Mouse (Mus musculus): ENCODE measurements around the gene Fam169b. TPM values are rescaled to one million over a fixed set of nuclear protein-coding genes. Genes with fewer than 3 reads are reported as not detected.
"Not testable (repeated sequence)": the region's sequence is repeated elsewhere in the genome, so short reads cannot be mapped to it uniquely, and the experiment has no call there.

Gene Fam169b
- polyA plus RNA-seq, 1 experiment = 1.1 TPM

DNA sequence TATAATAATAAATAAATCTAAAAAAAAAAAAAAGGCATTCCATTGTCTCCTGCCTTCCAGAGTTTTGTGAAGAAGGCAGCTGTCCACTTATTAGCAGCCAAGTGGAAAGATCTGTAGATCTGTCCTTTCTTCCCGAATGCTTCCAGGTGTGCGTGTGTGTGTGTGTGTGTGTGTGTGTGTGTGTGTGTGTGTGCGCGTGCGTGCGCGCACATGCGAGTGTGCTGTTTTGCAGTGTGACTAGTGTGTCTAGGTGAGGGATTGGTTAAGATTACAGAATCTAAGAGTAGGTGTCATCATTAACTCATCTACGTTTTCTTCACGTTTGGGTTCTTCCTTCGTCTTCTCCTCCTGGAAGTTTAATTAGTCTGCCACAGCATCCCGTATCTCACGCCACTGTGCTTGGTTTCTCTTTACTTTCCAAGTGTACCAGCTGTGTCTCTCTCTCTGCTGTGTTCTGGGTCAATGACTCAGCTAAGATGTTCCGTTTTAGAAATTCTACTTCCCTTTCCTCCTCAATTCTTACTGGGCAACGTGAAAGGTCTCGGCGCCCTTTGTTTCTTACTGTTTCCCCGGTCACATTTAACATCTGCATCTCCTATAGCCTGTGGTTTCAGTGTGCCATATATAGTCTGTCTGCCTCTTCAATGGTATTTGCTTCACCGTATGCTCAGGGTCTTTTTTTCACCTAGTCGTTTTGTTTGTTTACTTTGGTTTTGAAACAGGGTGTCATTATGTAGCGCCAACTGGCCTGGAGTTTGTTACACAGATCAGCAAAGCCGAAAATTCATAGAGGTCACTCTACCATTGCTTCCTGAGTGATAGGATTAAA, 8.9 kb downstream of the Fam169b start:
- no peak for TF ChIP-seq POLR2A (IDR thresholded peaks at IDR 0.05; ENCODE audit: low read depth, low read length)
- TF ChIP-seq CTCF (IDR thresholded peaks at IDR 0.05; ENCODE audit: borderline replicate concordance, insufficient read depth, low read length) = no peak
- Histone ChIP-seq H3K27ac (ENCODE audit: insufficient read depth, low read length) (no peak overlapping the region), H3K4me3 (ENCODE audit: insufficient read depth, low read length) (no peak overlapping the region), H3K4me1 (ENCODE audit: control insufficient read depth, insufficient read depth, low read length) (peaks cover 9% of the 10 kb centered on the region)

DNA sequence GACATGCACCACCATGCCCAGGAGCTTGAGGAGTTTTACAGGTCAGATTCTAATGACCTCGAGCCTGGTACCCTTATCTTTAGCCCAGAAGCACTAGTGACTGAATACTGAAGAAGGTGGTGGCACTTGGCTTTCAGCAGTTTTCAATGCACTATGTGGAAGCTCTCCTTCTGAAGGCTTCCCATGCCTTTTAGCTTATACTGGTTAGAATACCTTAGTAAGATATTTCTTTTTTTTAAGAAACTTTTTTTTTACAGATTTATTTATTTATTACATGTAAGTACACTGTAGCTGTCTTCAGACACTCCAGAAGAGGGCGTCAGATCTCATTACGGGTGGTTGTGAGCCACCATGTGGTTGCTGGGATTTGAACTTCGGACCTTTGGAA, 9.5 kb downstream of the Fam169b start:
- H3K4me3 ChIP-seq (ENCODE audit: insufficient read depth, low read length); H3K4me1 ChIP-seq (ENCODE audit: control insufficient read depth, insufficient read depth, low read length); H3K27ac ChIP-seq (ENCODE audit: insufficient read depth, low read length): not testable (repeated sequence)

DNA sequence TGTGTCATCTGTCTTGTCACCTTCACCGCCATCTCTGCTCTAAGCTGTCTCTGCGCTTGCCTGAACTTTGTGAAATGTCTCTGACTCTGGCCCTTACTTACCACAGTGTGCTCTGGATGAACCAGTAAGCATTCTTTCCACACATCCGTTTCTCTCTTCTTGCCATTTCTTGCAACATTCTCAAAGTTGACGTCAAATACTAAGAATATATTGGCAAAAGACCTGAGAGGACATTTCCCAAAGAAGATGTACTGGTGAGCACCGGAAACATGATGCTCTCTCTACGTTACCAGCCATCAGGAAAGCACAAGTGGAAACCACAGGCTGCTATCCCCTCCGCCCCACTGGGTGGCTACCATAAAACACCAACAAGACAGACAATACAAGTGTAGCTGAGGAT, 10.1 kb downstream of the Fam169b start:
- H3K4me1 ChIP-seq (ENCODE audit: control insufficient read depth, insufficient read depth, low read length) = peaks cover 6% of the 10 kb centered on the region
- H3K4me3 ChIP-seq (ENCODE audit: insufficient read depth, low read length) = no peak overlapping the region
- H3K27ac ChIP-seq (ENCODE audit: insufficient read depth, low read length) = no peak overlapping the region
- TF ChIP-seq CTCF (IDR thresholded peaks at IDR 0.05; ENCODE audit: borderline replicate concordance, insufficient read depth, low read length) = no peak
- TF ChIP-seq POLR2A (IDR thresholded peaks at IDR 0.05; ENCODE audit: low read depth, low read length) = no peak

DNA sequence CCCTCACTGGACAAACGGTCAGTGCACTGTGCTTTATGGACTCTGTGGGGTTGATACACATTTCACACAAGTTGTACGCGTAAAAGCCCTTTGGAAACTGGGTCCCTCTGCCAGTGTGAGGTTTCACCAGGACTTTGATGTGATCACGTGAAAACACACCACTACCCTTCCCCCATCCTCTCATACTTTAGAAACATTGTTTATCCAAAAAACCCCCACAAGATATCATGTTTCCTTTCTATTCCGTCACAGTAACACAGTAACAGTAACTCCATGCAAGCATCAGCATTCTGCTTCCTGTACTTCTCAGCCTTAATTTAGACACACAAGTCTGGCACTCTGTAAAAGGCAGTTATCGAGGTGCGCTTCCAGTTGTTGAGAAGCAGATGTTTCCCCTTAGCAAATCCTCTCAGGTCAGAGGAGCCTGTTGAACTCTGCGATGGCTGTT, 12.2 kb downstream of the Fam169b start:
- Histone ChIP-seq H3K4me1 (ENCODE audit: control insufficient read depth, insufficient read depth, low read length) (peaks cover 6% of the 10 kb centered on the region), H3K27ac (ENCODE audit: insufficient read depth, low read length) (peak overlapping the region; percentile 21), H3K4me3 (ENCODE audit: insufficient read depth, low read length) (no peak overlapping the region)
- TF ChIP-seq POLR2A (IDR thresholded peaks at IDR 0.05; ENCODE audit: low read depth, low read length) (no peak), CTCF (IDR thresholded peaks at IDR 0.05; ENCODE audit: borderline replicate concordance, insufficient read depth, low read length) (no peak)

GRCm38 (mm10) chr7:68286526-68287481, 13.2 kb downstream of the Fam169b start:
- TF ChIP-seq CTCF (IDR thresholded peaks at IDR 0.05; ENCODE audit: borderline replicate concordance, insufficient read depth, low read length) (no peak), POLR2A (IDR thresholded peaks at IDR 0.05; ENCODE audit: low read depth, low read length) (no peak)
- Histone ChIP-seq H3K4me3 (ENCODE audit: insufficient read depth, low read length) (no peak overlapping the region), H3K4me1 (ENCODE audit: control insufficient read depth, insufficient read depth, low read length) (peaks cover 6% of the 10 kb centered on the region), H3K27ac (ENCODE audit: insufficient read depth, low read length) (peak overlapping the region; percentile 21)

- TF ChIP-seq CTCF (IDR thresholded peaks at IDR 0.05; ENCODE audit: borderline replicate concordance, insufficient read depth, low read length) = no peak
- TF ChIP-seq POLR2A (IDR thresholded peaks at IDR 0.05; ENCODE audit: low read depth, low read length) = no peak
- peaks cover 6% of the 10 kb centered on the region for H3K4me1 ChIP-seq (ENCODE audit: control insufficient read depth, insufficient read depth, low read length)
- no peak overlapping the region for H3K4me3 ChIP-seq (ENCODE audit: insufficient read depth, low read length)
- no peak overlapping the region for H3K27ac ChIP-seq (ENCODE audit: insufficient read depth, low read length)
Measured at GRCm38 (mm10) chr7:68287582-68287981, 13.9 kb downstream of the Fam169b start.

DNA sequence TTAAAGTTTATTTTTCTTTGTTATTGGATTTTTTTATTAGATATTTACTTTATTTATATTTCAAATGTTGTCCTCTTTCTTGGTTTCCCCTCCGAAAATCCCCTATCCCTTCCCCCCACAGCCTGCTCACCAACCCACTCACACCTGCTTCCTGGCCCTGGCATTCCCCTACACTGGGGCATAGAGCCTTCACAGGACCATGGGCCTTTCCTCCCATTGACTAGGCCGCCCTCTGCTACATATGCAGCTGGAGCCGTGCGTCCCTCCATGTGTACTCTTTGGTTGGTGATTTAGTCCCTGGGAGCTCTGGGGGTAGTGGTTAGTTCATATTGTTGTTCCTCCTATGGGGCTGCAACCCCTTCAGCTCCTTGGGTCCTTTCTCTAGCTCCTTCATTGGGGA, 14.4 kb downstream of the Fam169b start:
- H3K4me1 ChIP-seq (ENCODE audit: control insufficient read depth, insufficient read depth, low read length); H3K27ac ChIP-seq (ENCODE audit: insufficient read depth, low read length); H3K4me3 ChIP-seq (ENCODE audit: insufficient read depth, low read length): not testable (repeated sequence)

- peaks cover 10% of the 10 kb centered on the region for H3K4me1 ChIP-seq (ENCODE audit: control insufficient read depth, insufficient read depth, low read length)
- H3K27ac ChIP-seq (ENCODE audit: insufficient read depth, low read length) = no peak overlapping the region
- TF ChIP-seq CTCF (IDR thresholded peaks at IDR 0.05; ENCODE audit: borderline replicate concordance, insufficient read depth, low read length) = no peak
- TF ChIP-seq POLR2A (IDR thresholded peaks at IDR 0.05; ENCODE audit: low read depth, low read length) = no peak
- no peak overlapping the region for H3K4me3 ChIP-seq (ENCODE audit: insufficient read depth, low read length)
Measured at GRCm38 (mm10) chr7:68289081-68289480, 15.4 kb downstream of the Fam169b start.

GRCm38 (mm10) chr7:68291603-68292002, 18.0 kb downstream of the Fam169b start:
- H3K27ac ChIP-seq (ENCODE audit: insufficient read depth, low read length) = no peak overlapping the region
- TF ChIP-seq CTCF (IDR thresholded peaks at IDR 0.05; ENCODE audit: borderline replicate concordance, insufficient read depth, low read length) (no peak), POLR2A (IDR thresholded peaks at IDR 0.05; ENCODE audit: low read depth, low read length) (no peak)
- H3K4me1 ChIP-seq (ENCODE audit: control insufficient read depth, insufficient read depth, low read length) = peaks cover 4% of the 10 kb centered on the region; the same call in 1 of the 2 replicates
- no peak overlapping the region for H3K4me3 ChIP-seq (ENCODE audit: insufficient read depth, low read length)
